Mouse (Mus musculus) limb, embryonic 10.5 days (tissue): ENCODE measurements around the gene Mon2. TPM values are rescaled to one million over a fixed set of nuclear protein-coding genes. Genes with fewer than 3 reads are reported as not detected.

Source experiments
- DNase-seq: peaks from one replicate; pipeline ENCODE4 v3.0.0-alpha.2; 2017; ENCODE audit warnings: low spot score
- H3K27ac ChIP-seq: fragments of 300-500 bp; sonication (generic); 2 replicates; pipeline ENCODE4 v1.5.1; 2016; ENCODE audit warnings: mild to moderate bottlenecking
- H3K27me3 ChIP-seq: fragments of 300-500 bp; sonication (generic); 2 replicates; pipeline ENCODE4 v1.6.1; 2016; ENCODE audit warnings: low read depth, mild to moderate bottlenecking; ENCODE audit not compliant: poor library complexity, severe bottlenecking
- H3K36me3 ChIP-seq: fragments of 300-500 bp; sonication (generic); 2 replicates; pipeline ENCODE4 v1.6.1; 2016; ENCODE audit warnings: mild to moderate bottlenecking, moderate library complexity
- H3K4me1 ChIP-seq: fragments of 300-500 bp; sonication (generic); 2 replicates; pipeline ENCODE4 v1.6.1; 2016
- H3K4me3 ChIP-seq: fragments of 300-500 bp; sonication (generic); 2 replicates; pipeline ENCODE4 v1.5.1; 2016; ENCODE audit warnings: mild to moderate bottlenecking, moderate library complexity
- H3K9me3 ChIP-seq: fragments of 300-500 bp; sonication (generic); replicated peaks from 2 replicates; pipeline ENCODE4 v1.6.1; 2016; ENCODE audit warnings: mild to moderate bottlenecking
- WGBS: fragments of 180-500 bp; shearing (Covaris S2); methylation state at CpG from one replicate; pipeline ENCODE4 v1.1.7; 2016; 5-methylcytosine and 5-hydroxymethylcytosine counted together
- polyA plus RNA-seq: library from polyadenylated mRNA; unstranded; fragments of >200 nt; fragmentation: Nextera tagmentation; extraction: Ambion mirVana; gene quantifications from 2 replicates; pipeline ENCODE4 v1.2.1, GENCODE M21; 2016

The Mon2 gene
- polyA plus RNA-seq, 1 experiment from 2014 or later: 21.9 TPM

- Histone ChIP-seq H3K27ac (no peak overlapping the region), H3K36me3 (no peaks in the 10 kb centered on the region), H3K9me3 (no peaks in the 10 kb centered on the region), H3K27me3 (no peaks in the 10 kb centered on the region), H3K4me3 (no peak overlapping the region), H3K4me1 (no peaks in the 10 kb centered on the region)
- peak; percentile 60 for DNase-seq
- WGBS: 37% methylated on average over 5 of the region's 5 CpGs
Observed at GRCm38 (mm10) chr10:123091737-123092136, 15.4 kb upstream of the Mon2 start.

GRCm38 (mm10) chr10:123089425-123089930, 13.2 kb upstream of the Mon2 start:
- H3K9me3 ChIP-seq: no peaks in the 10 kb centered on the region
- no peaks in the 10 kb centered on the region for H3K36me3 ChIP-seq
- peaks cover 8% of the 10 kb centered on the region; the same call in 1 of the 2 replicates for H3K4me1 ChIP-seq
- 77% methylated on average over 12 of the region's 12 CpGs for WGBS
- H3K4me3 ChIP-seq: no peak overlapping the region
- DNase-seq: no peak
- no peaks in the 10 kb centered on the region for H3K27me3 ChIP-seq
- no peak overlapping the region for H3K27ac ChIP-seq

DNA sequence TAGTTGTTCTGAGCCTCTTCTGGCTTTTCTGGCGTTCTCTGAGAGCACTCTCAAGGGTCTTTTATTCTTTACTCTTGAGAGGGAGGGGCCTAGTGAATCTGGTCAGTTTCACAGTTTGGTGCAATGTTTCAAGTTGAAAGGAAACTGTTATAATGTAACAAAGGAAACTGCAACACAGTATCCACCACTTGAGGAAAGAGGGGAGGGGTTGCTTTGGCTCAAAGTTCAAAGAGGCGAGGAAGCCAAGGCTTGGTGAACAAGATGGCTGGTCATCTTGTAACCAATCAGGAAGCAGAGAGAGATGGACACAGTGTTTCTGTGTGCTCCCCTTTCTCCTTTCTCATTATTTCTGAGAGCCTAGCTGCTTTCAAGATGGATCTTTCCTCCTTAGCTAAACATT, 10.5 kb upstream of the Mon2 start:
- Histone ChIP-seq H3K4me1 (peaks cover 8% of the 10 kb centered on the region; the same call in 1 of the 2 replicates), H3K4me3 (no peak overlapping the region), H3K27me3 (no peaks in the 10 kb centered on the region), H3K36me3 (no peaks in the 10 kb centered on the region), H3K27ac (no peak overlapping the region), H3K9me3 (no peaks in the 10 kb centered on the region)
- no peak for DNase-seq
- WGBS: 75% methylated on average over 2 of the region's 2 CpGs

GRCm38 (mm10) chr10:123084900-123085641, 8.8 kb upstream of the Mon2 start:
- 50% methylated on average over 10 of the region's 10 CpGs for WGBS
- DNase-seq: no peak
- Histone ChIP-seq H3K4me1 (peaks cover 8% of the 10 kb centered on the region; the same call in 1 of the 2 replicates), H3K9me3 (no peaks in the 10 kb centered on the region), H3K36me3 (no peaks in the 10 kb centered on the region), H3K27ac (no peak overlapping the region), H3K27me3 (no peaks in the 10 kb centered on the region), H3K4me3 (no peak overlapping the region)

DNA sequence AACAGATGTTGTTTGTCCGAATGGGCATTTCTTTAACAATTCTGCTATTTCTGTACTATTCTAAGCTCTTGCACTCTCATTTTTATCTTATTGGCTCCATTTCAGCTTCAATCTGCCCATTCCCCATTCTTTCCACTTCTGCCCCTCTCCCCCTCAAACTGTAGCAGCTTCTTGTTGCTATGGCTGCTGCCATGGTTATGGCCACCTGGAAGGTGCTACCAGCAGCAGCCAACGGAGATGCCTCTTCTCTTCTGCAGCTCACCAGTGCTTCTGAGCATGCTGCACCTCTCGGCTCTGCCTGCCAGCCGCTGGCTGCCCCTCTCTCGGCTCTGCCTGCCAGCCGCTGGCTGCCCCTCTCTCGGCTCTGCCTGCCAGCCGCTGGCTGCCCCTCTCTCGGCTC, 8.0 kb upstream of the Mon2 start:
- H3K36me3 ChIP-seq: no peaks in the 10 kb centered on the region
- 62% methylated on average over 9 of the region's 9 CpGs for WGBS

GRCm38 (mm10) chr10:123075751-123076242, 508 bp downstream of the Mon2 start:
- Histone ChIP-seq H3K4me3 (peak overlapping the region; percentile 91), H3K36me3 (peaks cover 20% of the 10 kb centered on the region), H3K27ac (peak overlapping the region; percentile 94), H3K9me3 (no peaks in the 10 kb centered on the region), H3K27me3 (no peaks in the 10 kb centered on the region), H3K4me1 (peaks cover 17% of the 10 kb centered on the region)
- WGBS: under 1% methylated on average over 48 of the region's 48 CpGs
- DNase-seq: no peak

More for the DNA sequence above, 8.0 kb upstream of the Mon2 start:
- no peak overlapping the region for H3K4me3 ChIP-seq
- H3K4me1 ChIP-seq: peaks cover 8% of the 10 kb centered on the region; the same call in 1 of the 2 replicates
- H3K27ac ChIP-seq: no peak overlapping the region
- no peak for DNase-seq
- H3K27me3 ChIP-seq: no peaks in the 10 kb centered on the region
- H3K9me3 ChIP-seq: no peaks in the 10 kb centered on the region

DNA sequence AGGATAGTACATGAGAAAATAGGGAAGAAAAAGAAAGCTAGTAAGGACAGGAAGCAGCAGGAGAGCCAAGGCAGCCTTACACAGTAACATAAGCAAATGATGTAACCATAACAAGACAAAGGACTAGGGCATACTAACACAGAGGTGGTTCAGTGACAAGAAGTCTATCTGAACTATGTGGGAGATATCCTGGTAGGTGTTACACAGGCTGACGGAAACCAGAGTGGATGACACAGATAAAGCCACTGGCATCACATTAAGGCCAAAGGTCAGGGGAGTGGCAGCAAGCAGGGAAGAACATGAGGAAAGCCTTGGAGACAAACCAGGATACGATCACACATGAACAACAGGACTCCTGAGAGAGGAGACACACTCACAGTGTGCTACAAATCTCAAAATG, 4.3 kb downstream of the Mon2 start:
- Histone ChIP-seq H3K36me3 (peaks cover 39% of the 10 kb centered on the region), H3K4me1 (peaks cover 16% of the 10 kb centered on the region), H3K27me3 (no peaks in the 10 kb centered on the region), H3K9me3 (peaks cover 3% of the 10 kb centered on the region; the same call in 1 of the 2 replicates), H3K4me3 (no peak overlapping the region), H3K27ac (no peak overlapping the region)
- 84% methylated on average over 2 of the region's 2 CpGs for WGBS
- DNase-seq: no peak

DNA sequence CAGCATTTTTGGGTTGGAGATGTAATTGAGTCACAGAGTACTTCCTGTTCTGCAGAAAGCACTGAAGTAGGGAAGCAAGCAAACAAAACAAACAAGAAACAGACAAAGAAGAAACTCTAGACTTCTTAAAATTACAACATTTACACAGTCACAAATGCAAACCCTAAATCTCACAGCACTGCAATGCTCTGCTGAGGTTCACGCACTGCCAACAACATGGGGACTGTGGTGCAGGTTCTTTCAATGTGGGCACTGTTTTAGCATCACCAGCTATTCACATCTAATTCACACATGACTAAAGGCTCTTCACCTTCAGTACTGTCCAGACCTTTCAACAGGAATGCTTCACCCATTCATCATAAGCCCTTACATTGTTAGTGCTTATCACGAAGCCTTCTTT, 13.3 kb downstream of the Mon2 start:
- Histone ChIP-seq H3K4me3 (no peak overlapping the region), H3K4me1 (no peaks in the 10 kb centered on the region), H3K27ac (no peak overlapping the region), H3K27me3 (no peaks in the 10 kb centered on the region), H3K36me3 (peaks cover 6% of the 10 kb centered on the region; the same call in 1 of the 2 replicates), H3K9me3 (no peaks in the 10 kb centered on the region)
- WGBS: 92% methylated on average over 2 of the region's 2 CpGs
- DNase-seq: no peak

DNA sequence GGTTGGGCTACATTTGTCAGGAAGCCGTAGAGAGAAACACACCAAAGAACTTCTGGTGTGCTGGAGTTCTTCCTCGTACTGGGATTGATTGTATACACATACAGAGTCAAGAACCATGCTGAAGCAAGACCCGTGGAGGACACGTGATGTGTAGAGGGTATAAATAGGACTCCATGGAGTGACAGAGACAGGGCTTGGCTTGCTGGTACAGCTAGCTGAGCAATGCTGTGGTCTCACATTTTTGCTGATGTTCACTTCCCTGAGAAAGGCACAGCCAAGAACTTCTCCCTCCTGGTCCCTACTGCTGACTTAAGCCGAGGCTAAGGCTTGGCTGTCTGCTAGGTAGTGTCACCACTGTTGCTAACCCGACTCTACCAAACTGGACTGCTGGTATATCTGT, 15.5 kb downstream of the Mon2 start:
- H3K27me3 ChIP-seq: no peaks in the 10 kb centered on the region
- no peak for DNase-seq
- H3K9me3 ChIP-seq: no peaks in the 10 kb centered on the region
- H3K4me1 ChIP-seq: no peaks in the 10 kb centered on the region
- 94% methylated on average over 6 of the region's 6 CpGs for WGBS
- no peak overlapping the region for H3K4me3 ChIP-seq
- no peak overlapping the region for H3K27ac ChIP-seq
- H3K36me3 ChIP-seq: peaks cover 9% of the 10 kb centered on the region; the same call in 1 of the 2 replicates

GRCm38 (mm10) chr10:123057082-123057481, 19.2 kb downstream of the Mon2 start:
- no peak for DNase-seq
- 87% methylated on average over 1 of the region's 1 CpGs for WGBS
- H3K4me3 ChIP-seq: no peak overlapping the region
- peaks cover 9% of the 10 kb centered on the region; the same call in 1 of the 2 replicates for H3K36me3 ChIP-seq
- H3K4me1 ChIP-seq: no peaks in the 10 kb centered on the region
- no peaks in the 10 kb centered on the region for H3K9me3 ChIP-seq
- H3K27ac ChIP-seq: no peak overlapping the region
- H3K27me3 ChIP-seq: no peaks in the 10 kb centered on the region

- H3K36me3 ChIP-seq: peaks cover 9% of the 10 kb centered on the region; the same call in 1 of the 2 replicates
- H3K4me3 ChIP-seq: no peak overlapping the region
- H3K27ac ChIP-seq: no peak overlapping the region
- H3K4me1 ChIP-seq: no peaks in the 10 kb centered on the region
- H3K27me3 ChIP-seq: no peaks in the 10 kb centered on the region
- no peak for DNase-seq
- H3K9me3 ChIP-seq: no peaks in the 10 kb centered on the region
- whole genome bisulfite sequencing: 90% methylated on average over 10 of the region's 10 CpGs
Observed at GRCm38 (mm10) chr10:123056463-123056862, 19.8 kb downstream of the Mon2 start.

GRCm38 (mm10) chr10:123055205-123056000, 20.9 kb downstream of the Mon2 start:
- no peaks in the 10 kb centered on the region for H3K9me3 ChIP-seq
- H3K4me1 ChIP-seq: no peaks in the 10 kb centered on the region
- no peak for DNase-seq
- no peak overlapping the region for H3K27ac ChIP-seq
- WGBS: 86% methylated on average over 9 of the region's 9 CpGs
- H3K27me3 ChIP-seq: no peaks in the 10 kb centered on the region
- no peak overlapping the region for H3K4me3 ChIP-seq
- H3K36me3 ChIP-seq: peaks cover 20% of the 10 kb centered on the region

GRCm38 (mm10) chr10:123053557-123053956, 22.7 kb downstream of the Mon2 start:
- 89% methylated on average over 4 of the region's 4 CpGs for WGBS
- no peak overlapping the region for H3K27ac ChIP-seq
- no peak for DNase-seq
- no peaks in the 10 kb centered on the region for H3K9me3 ChIP-seq
- H3K4me1 ChIP-seq: no peaks in the 10 kb centered on the region
- peaks cover 32% of the 10 kb centered on the region for H3K36me3 ChIP-seq
- no peaks in the 10 kb centered on the region for H3K27me3 ChIP-seq
- no peak overlapping the region for H3K4me3 ChIP-seq
